Mouse (Mus musculus) stomach, postnatal 0 days (tissue): Measurements from ENCODE around the gene Slc2a13. TPM values are rescaled to one million over a fixed set of nuclear protein-coding genes. Genes with fewer than 3 reads are reported as not detected.

ENCODE experiments used
- ATAC-seq: fragments of 200-750 bp; cut with Nextera tagmentation; 2 replicates; pipeline ENCODE4 v1.8.0; 2017; ENCODE audit not compliant: low FRiP score, low TSS enrichment
- DNase-seq: peaks from one replicate; pipeline ENCODE4 v3.0.0-alpha.2; 2016; ENCODE audit warnings: low spot score
- H3K27ac ChIP-seq: fragments of 300-500 bp; sonication (generic); replicated peaks from 2 replicates; pipeline ENCODE4 v1.5.1; 2014; ENCODE audit warnings: mild to moderate bottlenecking, control low read depth
- H3K27me3 ChIP-seq: fragments of 300-500 bp; sonication (generic); 2 replicates; pipeline ENCODE4 v1.6.1; 2014; ENCODE audit warnings: low read length; ENCODE audit not compliant: control insufficient read depth, insufficient read depth
- H3K36me3 ChIP-seq: fragments of 300-500 bp; sonication (generic); 2 replicates; pipeline ENCODE4 v1.6.1; 2014; ENCODE audit warnings: low read length, mixed read lengths; ENCODE audit not compliant: control insufficient read depth, insufficient read depth
- H3K4me1 ChIP-seq: fragments of 300-500 bp; sonication (generic); replicated peaks from 2 replicates; pipeline ENCODE4 v1.6.1; 2014; ENCODE audit warnings: antibody characterized with exemption; ENCODE audit not compliant: control insufficient read depth, insufficient read depth
- H3K4me2 ChIP-seq: fragments of 300-500 bp; sonication (generic); replicated peaks from 2 replicates; pipeline ENCODE4 v1.6.1; 2014; ENCODE audit warnings: low read depth, mild to moderate bottlenecking, control low read depth, moderate library complexity
- H3K4me3 ChIP-seq: fragments of 300-500 bp; sonication (generic); 2 replicates; pipeline ENCODE4 v1.5.1; 2014; ENCODE audit warnings: low read depth, low read length, control low read depth
- H3K9ac ChIP-seq: fragments of 300-500 bp; sonication (generic); 2 replicates; pipeline ENCODE4 v1.6.1; 2014; ENCODE audit warnings: mild to moderate bottlenecking, low read length, control low read depth, mixed read lengths
- H3K9me3 ChIP-seq: fragments of 300-500 bp; sonication (generic); 2 replicates; pipeline ENCODE4 v1.6.1; 2016; ENCODE audit warnings: low read length; ENCODE audit not compliant: control insufficient read depth
- CTCF ChIP-seq: IDR thresholded peaks from 2 replicates; pipeline ENCODE4 v1.5.1; 2016; ENCODE audit warnings: antibody characterized with exemption, low read depth, mild to moderate bottlenecking, moderate library complexity
- EP300 ChIP-seq: optimal IDR thresholded peaks from 2 replicates; pipeline ENCODE3; 2016; ENCODE audit warnings: antibody characterized with exemption
- WGBS: fragments of 180-500 bp; shearing (Covaris S2); extraction: QIAGEN DNeasy Blood & Tissue Kit; methylation state at CpG from one replicate; pipeline ENCODE4 v1.1.7; 2014; 5-methylcytosine and 5-hydroxymethylcytosine counted together
- polyA plus RNA-seq: library from polyadenylated mRNA; unstranded; fragments of >200 nt; fragmentation: Nextera tagmentation; extraction: Ambion mirVana; gene quantifications from 2 replicates; pipeline ENCODE4 v1.2.1, GENCODE M21; 2015

Slc2a13 gene
- polyA plus RNA-seq, 1 experiment from 2014 or later, result 0.47 TPM

- no peak overlapping the region for H3K27ac ChIP-seq
- H3K36me3 ChIP-seq, result no peaks in the 10 kb centered on the region
- no peak overlapping the region for H3K4me2 ChIP-seq
- no peaks in the 10 kb centered on the region for H3K4me1 ChIP-seq
- H3K9me3 ChIP-seq, result no peaks in the 10 kb centered on the region
- no peak overlapping the region for H3K4me3 ChIP-seq
- TF ChIP-seq CTCF, result no peak
- DNase-seq, result no peak
- H3K9ac ChIP-seq, result no peak overlapping the region
- WGBS, result 47% methylated on average over 7 of the region's 7 CpGs
- no peaks in the 10 kb centered on the region for H3K27me3 ChIP-seq
- no peak for ATAC-seq
These were observed 28.1 kb upstream of the Slc2a13 start for GRCm38 (mm10) chr15:91601197-91601596.

DNA sequence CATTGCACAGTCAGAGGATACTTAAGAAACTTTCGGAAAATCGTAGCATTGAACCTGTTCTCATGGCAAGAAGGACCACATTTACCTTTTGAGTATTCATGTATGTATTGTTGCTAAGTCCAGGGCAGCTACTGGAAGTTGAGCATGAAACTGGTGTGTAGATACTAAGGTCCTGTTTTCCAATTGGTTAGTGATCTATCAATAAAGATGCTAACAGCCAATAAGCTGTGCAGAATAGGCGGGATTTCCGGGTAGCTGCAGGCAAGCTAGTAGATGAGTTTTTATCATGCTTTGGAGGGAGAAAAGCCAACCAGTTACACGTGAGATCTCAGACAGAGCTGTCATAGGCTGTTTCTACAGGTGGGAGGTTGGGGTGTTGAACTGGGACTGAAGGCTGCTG, 24.2 kb upstream of the Slc2a13 start:
- H3K36me3 ChIP-seq, result no peaks in the 10 kb centered on the region
- ATAC-seq, result no peak
- no peak overlapping the region for H3K9ac ChIP-seq
- no peak for DNase-seq
- no peak overlapping the region for H3K27ac ChIP-seq
- 81% methylated on average over 5 of the region's 5 CpGs for WGBS
- no peaks in the 10 kb centered on the region for H3K4me1 ChIP-seq
- no peaks in the 10 kb centered on the region for H3K27me3 ChIP-seq
- H3K9me3 ChIP-seq, result no peaks in the 10 kb centered on the region
- TF ChIP-seq EP300, result no peak
- no peak for TF ChIP-seq CTCF
- no peak overlapping the region for H3K4me2 ChIP-seq
- H3K4me3 ChIP-seq, result no peak overlapping the region

GRCm38 (mm10) chr15:91574492-91574891, 1.4 kb upstream of the Slc2a13 start:
- ATAC-seq, result no peak
- no peak for TF ChIP-seq EP300
- TF ChIP-seq CTCF, result peak; percentile 92
- H3K4me1 ChIP-seq, result no peaks in the 10 kb centered on the region
- peak; percentile 82 for DNase-seq
- H3K9me3 ChIP-seq, result no peaks in the 10 kb centered on the region
- no peak overlapping the region for H3K9ac ChIP-seq
- H3K4me3 ChIP-seq, result no peak overlapping the region
- H3K27me3 ChIP-seq, result no peaks in the 10 kb centered on the region
- no peak overlapping the region for H3K4me2 ChIP-seq
- H3K27ac ChIP-seq, result no peak overlapping the region
- H3K36me3 ChIP-seq, result no peaks in the 10 kb centered on the region
- 16% methylated on average over 8 of the region's 8 CpGs for WGBS

- TF ChIP-seq EP300 (no peak), CTCF (no peak)
These were observed 516 bp downstream of the Slc2a13 start for GRCm38 (mm10) chr15:91572421-91573069.

GRCm38 (mm10) chr15:91571981-91572380, 1.1 kb downstream of the Slc2a13 start:
- Histone ChIP-seq H3K4me1 (no peaks in the 10 kb centered on the region), H3K27ac (no peak overlapping the region), H3K27me3 (no peaks in the 10 kb centered on the region), H3K36me3 (no peaks in the 10 kb centered on the region), H3K9ac (peak overlapping the region; percentile 68), H3K4me2 (peak overlapping the region; percentile 98), H3K4me3 (peak overlapping the region; percentile 76), H3K9me3 (no peaks in the 10 kb centered on the region)
- 16% methylated on average over 8 of the region's 8 CpGs for WGBS
- TF ChIP-seq CTCF (no peak), EP300 (no peak)
- ATAC-seq (no peak), DNase-seq (no peak)

More at GRCm38 (mm10) chr15:91572421-91573069, 516 bp downstream of the Slc2a13 start:
- Histone ChIP-seq H3K4me1 (no peaks in the 10 kb centered on the region), H3K4me2 (peak overlapping the region; percentile 98), H3K36me3 (no peaks in the 10 kb centered on the region), H3K9ac (peak overlapping the region; percentile 68), H3K27ac (peak overlapping the region; percentile 61; the same call in 1 of the 2 replicates), H3K9me3 (no peaks in the 10 kb centered on the region), H3K27me3 (no peaks in the 10 kb centered on the region), H3K4me3 (peak overlapping the region; percentile 76)
- ATAC-seq (peak; percentile 83), DNase-seq (no peak)
- under 1% methylated on average over 72 of the region's 91 CpGs for WGBS

DNA sequence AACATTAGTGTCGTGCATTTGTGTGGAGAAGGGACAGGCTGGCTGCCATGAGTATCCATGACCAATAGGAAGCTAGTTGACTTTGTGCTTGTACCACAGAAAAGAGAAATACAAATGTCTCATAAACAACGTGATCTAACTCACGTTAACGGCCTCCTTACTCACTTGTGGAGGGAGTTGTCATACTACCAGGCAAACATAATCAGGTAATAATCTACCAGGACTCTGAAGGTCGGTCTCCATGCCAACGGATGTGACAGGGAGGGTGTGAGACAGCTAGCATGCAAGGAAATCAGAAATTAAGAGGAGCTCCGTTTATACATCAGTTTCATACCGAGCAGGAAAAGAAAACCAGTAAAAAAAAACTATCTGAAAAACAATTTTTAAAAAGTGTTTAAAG, 6.3 kb downstream of the Slc2a13 start:
- Histone ChIP-seq H3K4me1 (no peaks in the 10 kb centered on the region), H3K27me3 (no peaks in the 10 kb centered on the region), H3K36me3 (no peaks in the 10 kb centered on the region), H3K4me3 (no peak overlapping the region), H3K27ac (no peak overlapping the region), H3K9ac (no peak overlapping the region), H3K4me2 (no peak overlapping the region), H3K9me3 (no peaks in the 10 kb centered on the region)
- no peak for TF ChIP-seq EP300
- no peak for TF ChIP-seq CTCF
- DNase-seq (no peak), ATAC-seq (no peak)
- WGBS, result 57% methylated on average over 8 of the region's 8 CpGs
